Mouse (Mus musculus): ENCODE data around the gene Rnf115. TPM values are rescaled to one million over a fixed set of nuclear protein-coding genes. Genes with fewer than 3 reads are reported as not detected.

Gene Rnf115
- polyA plus RNA-seq (2015; fragmentation: Illumina TruSeq; extraction: RNeasy Lipid Tissue Mini Kit (QIAGEN cat#74804); ENCODE audit: low read depth, low replicate concordance): 60.1 TPM

GRCm38 (mm10) chr3:96727343-96727827 lies at the start of gene Rnf115, which contains the start of gene Polr3c:
TSS of gene Rnf115 (plus strand) at chr3:96727664.
TSS of gene Polr3c (minus strand) at chr3:96727628.

GRCm38 (mm10) chr3:96696198-96696765 lies 31.2 kb upstream of the Rnf115 start, which contains the start of gene Pias3:
TSS of gene Pias3 (plus strand) at chr3:96696384.

GRCm38 (mm10) chr3:96707903-96708683 lies 19.4 kb upstream of the Rnf115 start, which contains the start of gene Nudt17:
TSS of gene Nudt17 (minus strand) at chr3:96708562.

GRCm38 (mm10) chr3:96828984-96829383 lies 101.5 kb downstream of the Rnf115 start, which contains the start of the genes Pdzk1 and Cd160:
TSS of gene Pdzk1 (plus strand) at chr3:96829284.
TSS of gene Cd160 (minus strand) at chr3:96829351.

Other genes with a start within 250 kb of the Rnf115 start
- gene Hfe2, start 202.5 kb upstream of the Rnf115 start, polyA plus RNA-seq (2015; fragmentation: Illumina TruSeq; extraction: RNeasy Lipid Tissue Mini Kit (QIAGEN cat#74804); ENCODE audit: low read depth, low replicate concordance): 0.94 TPM
- 25.5 TPM for gene Txnip, start 169.7 kb upstream of the Rnf115 start, polyA plus RNA-seq (2015; fragmentation: Illumina TruSeq; extraction: RNeasy Lipid Tissue Mini Kit (QIAGEN cat#74804); ENCODE audit: low read depth, low replicate concordance)
- gene Gm16253, start 150.7 kb upstream of the Rnf115 start, polyA plus RNA-seq (2015; fragmentation: Illumina TruSeq; extraction: RNeasy Lipid Tissue Mini Kit (QIAGEN cat#74804); ENCODE audit: low read depth, low replicate concordance): not detected
- 39.7 TPM for gene Polr3gl, start 133.5 kb upstream of the Rnf115 start, polyA plus RNA-seq (2015; fragmentation: Illumina TruSeq; extraction: RNeasy Lipid Tissue Mini Kit (QIAGEN cat#74804); ENCODE audit: low read depth, low replicate concordance)
- 43.7 TPM for gene Ankrd34a, start 131.0 kb upstream of the Rnf115 start, polyA plus RNA-seq (2015; fragmentation: Illumina TruSeq; extraction: RNeasy Lipid Tissue Mini Kit (QIAGEN cat#74804); ENCODE audit: low read depth, low replicate concordance)
- 15.8 TPM for gene Lix1l, start 126.5 kb upstream of the Rnf115 start, polyA plus RNA-seq (2015; fragmentation: Illumina TruSeq; extraction: RNeasy Lipid Tissue Mini Kit (QIAGEN cat#74804); ENCODE audit: low read depth, low replicate concordance)
- gene Rbm8a, start 97.7 kb upstream of the Rnf115 start, polyA plus RNA-seq (2015; fragmentation: Illumina TruSeq; extraction: RNeasy Lipid Tissue Mini Kit (QIAGEN cat#74804); ENCODE audit: low read depth, low replicate concordance): 41.9 TPM
- 73.8 TPM for gene Pex11b, start 92.3 kb upstream of the Rnf115 start, polyA plus RNA-seq (2015; fragmentation: Illumina TruSeq; extraction: RNeasy Lipid Tissue Mini Kit (QIAGEN cat#74804); ENCODE audit: low read depth, low replicate concordance)
- gene Gm42957, start 92.2 kb upstream of the Rnf115 start, polyA plus RNA-seq (2015; fragmentation: Illumina TruSeq; extraction: RNeasy Lipid Tissue Mini Kit (QIAGEN cat#74804); ENCODE audit: low read depth, low replicate concordance): 0.12 TPM
- 2.6 TPM for gene Itga10, start 82.1 kb upstream of the Rnf115 start, polyA plus RNA-seq (2015; fragmentation: Illumina TruSeq; extraction: RNeasy Lipid Tissue Mini Kit (QIAGEN cat#74804); ENCODE audit: low read depth, low replicate concordance)
- gene Ankrd35, start 57.5 kb upstream of the Rnf115 start, polyA plus RNA-seq (2015; fragmentation: Illumina TruSeq; extraction: RNeasy Lipid Tissue Mini Kit (QIAGEN cat#74804); ENCODE audit: low read depth, low replicate concordance): 6.8 TPM
- 23.9 TPM for gene Pias3, start 31.3 kb upstream of the Rnf115 start, polyA plus RNA-seq (2015; fragmentation: Illumina TruSeq; extraction: RNeasy Lipid Tissue Mini Kit (QIAGEN cat#74804); ENCODE audit: low read depth, low replicate concordance)
- 13.2 TPM for gene Nudt17, start 19.1 kb upstream of the Rnf115 start, polyA plus RNA-seq (2015; fragmentation: Illumina TruSeq; extraction: RNeasy Lipid Tissue Mini Kit (QIAGEN cat#74804); ENCODE audit: low read depth, low replicate concordance)
- 28.5 TPM for gene Polr3c, start within 50 bp of the Rnf115 start, polyA plus RNA-seq (2015; fragmentation: Illumina TruSeq; extraction: RNeasy Lipid Tissue Mini Kit (QIAGEN cat#74804); ENCODE audit: low read depth, low replicate concordance)
- gene Pdzk1, start 101.6 kb downstream of the Rnf115 start, polyA plus RNA-seq (2015; fragmentation: Illumina TruSeq; extraction: RNeasy Lipid Tissue Mini Kit (QIAGEN cat#74804); ENCODE audit: low read depth, low replicate concordance): not detected
- gene Cd160, start 101.7 kb downstream of the Rnf115 start, polyA plus RNA-seq (2015; fragmentation: Illumina TruSeq; extraction: RNeasy Lipid Tissue Mini Kit (QIAGEN cat#74804); ENCODE audit: low read depth, low replicate concordance): not detected
- 0.27 TPM for gene Gja5, start 177.0 kb downstream of the Rnf115 start, polyA plus RNA-seq (2015; fragmentation: Illumina TruSeq; extraction: RNeasy Lipid Tissue Mini Kit (QIAGEN cat#74804); ENCODE audit: low read depth, low replicate concordance)
- 29.8 TPM for gene Gpr89, start 177.7 kb downstream of the Rnf115 start, polyA plus RNA-seq (2015; fragmentation: Illumina TruSeq; extraction: RNeasy Lipid Tissue Mini Kit (QIAGEN cat#74804); ENCODE audit: low read depth, low replicate concordance)
- not detected for gene Gja8, start 198.4 kb downstream of the Rnf115 start, polyA plus RNA-seq (2015; fragmentation: Illumina TruSeq; extraction: RNeasy Lipid Tissue Mini Kit (QIAGEN cat#74804); ENCODE audit: low read depth, low replicate concordance)